Mouse (Mus musculus): ENCODE measurements at regions not wholly inside any gene's neighbourhood (a gene's known extent, or its start where the extent isn't known, plus 50 kb on each side); places are given as distances from the start of the nearest gene placed in this dataset.
A peak's percentile ranks its signal among the peaks of the same experiment; 100 is the strongest.

DNA sequence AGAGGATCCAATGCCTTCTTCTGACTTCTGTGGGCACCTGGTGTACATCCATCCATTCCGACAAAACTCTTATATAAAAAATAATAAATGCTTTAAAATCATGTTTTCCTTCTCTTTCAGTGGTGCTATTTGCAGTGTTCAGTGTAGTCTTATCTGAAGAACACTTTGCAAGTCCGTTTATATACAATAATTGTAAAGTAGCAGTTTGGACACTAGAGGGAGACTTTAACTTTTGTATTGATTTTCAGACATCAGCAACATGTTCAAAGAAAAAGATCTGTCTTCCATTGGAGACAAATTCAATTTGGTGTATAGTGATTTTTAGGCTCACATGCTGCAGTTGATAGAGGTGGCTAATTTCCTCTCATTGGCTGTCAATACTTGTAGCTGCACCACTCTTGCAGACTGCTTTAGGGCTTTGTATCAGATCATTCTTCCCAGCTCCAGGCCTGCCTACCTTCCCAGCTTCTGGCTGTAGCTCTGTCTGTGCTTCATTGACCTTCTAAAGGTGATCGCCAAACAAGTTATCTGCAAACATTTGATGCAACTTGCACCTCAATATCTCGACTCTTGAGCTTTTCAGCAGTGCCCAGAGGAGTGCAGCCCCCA, 74.8 kb upstream of the Sult1c1 start:
- peak; percentile 53 for DNase-seq (ENCODE audit: low spot score)
- H3K9ac ChIP-seq (ENCODE audit: low read depth, low read length, severe bottlenecking), result no peak overlapping the region
- 33% methylated on average over 4 of the region's 4 CpGs for WGBS

DNA sequence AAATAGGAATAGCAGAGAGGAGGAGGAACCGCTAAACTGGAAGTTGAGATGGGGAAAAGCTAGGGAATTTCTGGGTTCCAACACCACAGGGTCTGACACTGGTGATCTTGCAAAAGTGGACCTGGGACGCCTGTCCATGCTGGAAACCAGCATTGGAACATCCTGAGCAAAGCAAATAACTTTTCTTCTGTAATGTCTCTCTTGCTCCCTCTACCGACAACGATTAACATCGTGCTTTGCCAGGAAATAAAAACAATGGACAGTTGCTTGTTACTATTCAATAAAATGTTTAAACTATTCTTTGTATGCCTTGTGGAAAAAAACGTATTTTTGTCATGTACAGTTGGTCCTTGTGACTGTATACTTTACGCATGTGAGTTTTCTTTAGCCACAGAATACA, 70.8 kb upstream of the Sult1c1 start:
- 34% methylated on average over 7 of the region's 7 CpGs for WGBS
- Histone ChIP-seq H3K27me3 (ENCODE audit: control insufficient read depth, insufficient read depth, low read length) (no peaks in the 10 kb centered on the region), H3K36me3 (ENCODE audit: control insufficient read depth, insufficient read depth, low read length) (no peaks in the 10 kb centered on the region), H3K4me2 (replicated peaks; ENCODE audit: low read depth, low read length, severe bottlenecking) (no peak overlapping the region), H3K4me3 (replicated peaks; ENCODE audit: low read length) (no peak overlapping the region), H3K27ac (replicated peaks; ENCODE audit: low read depth, low read length) (no peak overlapping the region), H3K9me3 (ENCODE audit: control insufficient read depth, low read length) (no peaks in the 10 kb centered on the region), H3K4me1 (ENCODE audit: control insufficient read depth, insufficient read depth, low read length) (no peaks in the 10 kb centered on the region), H3K9ac (ENCODE audit: low read depth, low read length, severe bottlenecking) (no peak overlapping the region)
- TF ChIP-seq POLR2A (IDR thresholded peaks at IDR 0.05; ENCODE audit: borderline replicate concordance, extremely low read depth, insufficient read depth, insufficient read length), result no peak
- peak; percentile 31 for DNase-seq (ENCODE audit: low spot score)
- no peak for ATAC-seq (ENCODE audit: low FRiP score, low read depth)

More for the DNA sequence above, 74.8 kb upstream of the Sult1c1 start:
- Histone ChIP-seq H3K4me1 (ENCODE audit: control insufficient read depth, insufficient read depth, low read length) (no peaks in the 10 kb centered on the region), H3K36me3 (ENCODE audit: control insufficient read depth, insufficient read depth, low read length) (no peaks in the 10 kb centered on the region), H3K27me3 (ENCODE audit: control insufficient read depth, insufficient read depth, low read length) (no peaks in the 10 kb centered on the region), H3K4me2 (replicated peaks; ENCODE audit: low read depth, low read length, severe bottlenecking) (no peak overlapping the region), H3K4me3 (replicated peaks; ENCODE audit: low read length) (no peak overlapping the region), H3K9me3 (ENCODE audit: control insufficient read depth, low read length) (no peaks in the 10 kb centered on the region), H3K27ac (replicated peaks; ENCODE audit: low read depth, low read length) (no peak overlapping the region)
- TF ChIP-seq POLR2A (IDR thresholded peaks at IDR 0.05; ENCODE audit: borderline replicate concordance, extremely low read depth, insufficient read depth, insufficient read length), result no peak
- ATAC-seq (ENCODE audit: low FRiP score, low read depth), result no peak

All from limb, embryonic 14.5 days (tissue).